Mouse (Mus musculus) kidney, adult 18-20 months (tissue): ENCODE results near the gene Smad3.
A peak's percentile ranks its signal among the peaks of the same experiment; 100 is the strongest.

ENCODE experiments used
- DNase-seq: peaks from one replicate; pipeline ENCODE4 v3.0.0; 2021

Gene Smad3

GRCm38 (mm10) chr9:63697606-63698005, 60.2 kb downstream of the Smad3 start:
- no peak for DNase-seq

GRCm38 (mm10) chr9:63696463-63697105, 61.2 kb downstream of the Smad3 start:
- DNase-seq = no peak

GRCm38 (mm10) chr9:63691960-63692359, 65.8 kb downstream of the Smad3 start:
- no peak for DNase-seq

GRCm38 (mm10) chr9:63690511-63690910, 67.3 kb downstream of the Smad3 start:
- no peak for DNase-seq

- no peak for DNase-seq
These were observed 70.3 kb downstream of the Smad3 start for GRCm38 (mm10) chr9:63687413-63688015.

GRCm38 (mm10) chr9:63685352-63685751, 72.4 kb downstream of the Smad3 start:
- no peak for DNase-seq

- no peak for DNase-seq
These were observed 73.5 kb downstream of the Smad3 start for GRCm38 (mm10) chr9:63684277-63684676.

- DNase-seq = no peak
These were observed 74.9 kb downstream of the Smad3 start for GRCm38 (mm10) chr9:63682943-63683342.

GRCm38 (mm10) chr9:63682301-63682700, 75.5 kb downstream of the Smad3 start:
- DNase-seq = no peak

- no peak for DNase-seq
These were observed 79.7 kb downstream of the Smad3 start for GRCm38 (mm10) chr9:63678076-63678475.

- DNase-seq = no peak
These were observed 80.2 kb downstream of the Smad3 start for GRCm38 (mm10) chr9:63677621-63678020.

- DNase-seq = no peak
These were observed 83.2 kb downstream of the Smad3 start for GRCm38 (mm10) chr9:63674613-63675012.

GRCm38 (mm10) chr9:63673494-63673805, 84.3 kb downstream of the Smad3 start:
- DNase-seq = no peak

- peak; percentile 12 for DNase-seq
These were observed 84.8 kb downstream of the Smad3 start for GRCm38 (mm10) chr9:63672797-63673493.

- DNase-seq = no peak
These were observed 88.0 kb downstream of the Smad3 start for GRCm38 (mm10) chr9:63669816-63670215.

- peak; percentile 54 for DNase-seq
These were observed 89.2 kb downstream of the Smad3 start for GRCm38 (mm10) chr9:63668621-63669020.

- DNase-seq = no peak
These were observed 90.4 kb downstream of the Smad3 start for GRCm38 (mm10) chr9:63667373-63667724.

GRCm38 (mm10) chr9:63666612-63667372, 91.0 kb downstream of the Smad3 start:
- DNase-seq = peak; percentile 58

- DNase-seq = peak; percentile 68
These were observed 92.8 kb downstream of the Smad3 start for GRCm38 (mm10) chr9:63664792-63665646.

GRCm38 (mm10) chr9:63664300-63664745, 93.5 kb downstream of the Smad3 start:
- DNase-seq = peak; percentile 57

GRCm38 (mm10) chr9:63663222-63663621, 94.6 kb downstream of the Smad3 start:
- DNase-seq = no peak

GRCm38 (mm10) chr9:63662759-63663158, 95.0 kb downstream of the Smad3 start:
- DNase-seq = peak; percentile 60

GRCm38 (mm10) chr9:63660691-63661090, 97.1 kb downstream of the Smad3 start:
- no peak for DNase-seq
